Mouse (Mus musculus): ENCODE measurements around the gene H6pd. TPM values are rescaled to one million over a fixed set of nuclear protein-coding genes. Genes with fewer than 3 reads are reported as not detected.

Gene H6pd
- total and polyA plus RNA-seq, 2 experiments from 2014 or later: 7.3 to 25.7 TPM

GRCm38 (mm10) chr4:150003021-150003580 is 5.7 kb downstream of the H6pd start:
- H3K36me3 ChIP-seq (replicated peaks; ENCODE audit: control insufficient read depth, insufficient read depth, low read length): no peaks in the 10 kb centered on the region
- no peaks in the 10 kb centered on the region for H3K9me3 ChIP-seq (replicated peaks; ENCODE audit: control insufficient read depth, low read length)
- WGBS: 50% methylated on average over 7 of the region's 7 CpGs
- H3K4me2 ChIP-seq (ENCODE audit: low read depth, low read length): no peak overlapping the region
- no peak overlapping the region for H3K4me3 ChIP-seq (ENCODE audit: low read depth, low read length)
- H3K27me3 ChIP-seq (ENCODE audit: control insufficient read depth, insufficient read depth, low read length): no peaks in the 10 kb centered on the region
- DNase-seq (ENCODE audit: low spot score) (no peak), ATAC-seq (ENCODE audit: insufficient read depth, low read depth) (no peak)
- H3K9ac ChIP-seq (replicated peaks; ENCODE audit: low read depth, low read length): no peak overlapping the region
- peaks cover 76% of the 10 kb centered on the region for H3K4me1 ChIP-seq (ENCODE audit: control insufficient read depth, insufficient read depth)
- no peak for TF ChIP-seq CTCF (IDR thresholded peaks at IDR 0.05; ENCODE audit: low read depth)
- TF ChIP-seq EP300 (IDR thresholded peaks at IDR 0.05; ENCODE audit: low read depth): no peak
- H3K27ac ChIP-seq (ENCODE audit: low read depth): peak overlapping the region; percentile 75; the same call in 1 of the 2 replicates

- Histone ChIP-seq H3K36me3 (replicated peaks; ENCODE audit: control insufficient read depth, insufficient read depth, low read length) (no peaks in the 10 kb centered on the region), H3K4me2 (ENCODE audit: low read depth, low read length) (no peak overlapping the region), H3K4me3 (ENCODE audit: low read depth, low read length) (no peak overlapping the region), H3K4me1 (ENCODE audit: control insufficient read depth, insufficient read depth) (peaks cover 68% of the 10 kb centered on the region), H3K27ac (ENCODE audit: low read depth) (peak overlapping the region; percentile 75), H3K27me3 (ENCODE audit: control insufficient read depth, insufficient read depth, low read length) (no peaks in the 10 kb centered on the region), H3K9me3 (replicated peaks; ENCODE audit: control insufficient read depth, low read length) (no peaks in the 10 kb centered on the region), H3K9ac (replicated peaks; ENCODE audit: low read depth, low read length) (no peak overlapping the region)
- 0 out of 2 replicates have a peak, but pooled peaks have one; percentile 12 for ATAC-seq (ENCODE audit: insufficient read depth, low read depth)
- DNase-seq (ENCODE audit: low spot score): peak; percentile 29
- WGBS: 34% methylated on average over 12 of the region's 12 CpGs
- no peak for TF ChIP-seq CTCF (IDR thresholded peaks at IDR 0.05; ENCODE audit: low read depth)
- no peak for TF ChIP-seq EP300 (IDR thresholded peaks at IDR 0.05; ENCODE audit: low read depth)
Measured at GRCm38 (mm10) chr4:150002021-150002528, 6.7 kb downstream of the H6pd start.

- TF ChIP-seq CTCF (IDR thresholded peaks at IDR 0.05; ENCODE audit: low read depth) (no peak), EP300 (IDR thresholded peaks at IDR 0.05; ENCODE audit: low read depth) (no peak)
- Histone ChIP-seq H3K4me1 (ENCODE audit: control insufficient read depth, insufficient read depth) (peaks cover 65% of the 10 kb centered on the region), H3K27ac (ENCODE audit: low read depth) (peak overlapping the region; percentile 75), H3K4me3 (ENCODE audit: low read depth, low read length) (no peak overlapping the region), H3K4me2 (ENCODE audit: low read depth, low read length) (no peak overlapping the region; the same call in 1 of the 2 replicates), H3K36me3 (replicated peaks; ENCODE audit: control insufficient read depth, insufficient read depth, low read length) (no peaks in the 10 kb centered on the region), H3K9me3 (replicated peaks; ENCODE audit: control insufficient read depth, low read length) (no peaks in the 10 kb centered on the region), H3K27me3 (ENCODE audit: control insufficient read depth, insufficient read depth, low read length) (no peaks in the 10 kb centered on the region), H3K9ac (replicated peaks; ENCODE audit: low read depth, low read length) (no peak overlapping the region)
- ATAC-seq (ENCODE audit: insufficient read depth, low read depth): no peak
- 60% methylated on average over 10 of the region's 10 CpGs for WGBS
- no peak for DNase-seq (ENCODE audit: low spot score)
Measured at GRCm38 (mm10) chr4:150001221-150001860, 7.5 kb downstream of the H6pd start.

- ATAC-seq (ENCODE audit: insufficient read depth, low read depth) (no peak; the same call in 1 of the 2 replicates), DNase-seq (ENCODE audit: low spot score) (no peak)
- Histone ChIP-seq H3K9me3 (replicated peaks; ENCODE audit: control insufficient read depth, low read length) (no peaks in the 10 kb centered on the region), H3K9ac (replicated peaks; ENCODE audit: low read depth, low read length) (no peak overlapping the region), H3K4me1 (ENCODE audit: control insufficient read depth, insufficient read depth) (peaks cover 53% of the 10 kb centered on the region), H3K27me3 (ENCODE audit: control insufficient read depth, insufficient read depth, low read length) (no peaks in the 10 kb centered on the region), H3K4me3 (ENCODE audit: low read depth, low read length) (no peak overlapping the region), H3K36me3 (replicated peaks; ENCODE audit: control insufficient read depth, insufficient read depth, low read length) (peaks cover 7% of the 10 kb centered on the region; the same call in 1 of the 2 replicates), H3K4me2 (ENCODE audit: low read depth, low read length) (no peak overlapping the region), H3K27ac (ENCODE audit: low read depth) (peak overlapping the region; percentile 51)
- WGBS: 64% methylated on average over 15 of the region's 15 CpGs
- TF ChIP-seq EP300 (IDR thresholded peaks at IDR 0.05; ENCODE audit: low read depth) (no peak), CTCF (IDR thresholded peaks at IDR 0.05; ENCODE audit: low read depth) (no peak)
Measured at GRCm38 (mm10) chr4:149999931-150000555, 8.8 kb downstream of the H6pd start.

- no peak overlapping the region for H3K4me3 ChIP-seq (ENCODE audit: low read depth, low read length)
- H3K27me3 ChIP-seq (ENCODE audit: control insufficient read depth, insufficient read depth, low read length): no peaks in the 10 kb centered on the region
- no peaks in the 10 kb centered on the region for H3K9me3 ChIP-seq (replicated peaks; ENCODE audit: control insufficient read depth, low read length)
- ATAC-seq (ENCODE audit: insufficient read depth, low read depth): no peak
- no peak overlapping the region for H3K9ac ChIP-seq (replicated peaks; ENCODE audit: low read depth, low read length)
- H3K4me2 ChIP-seq (ENCODE audit: low read depth, low read length): no peak overlapping the region
- peaks cover 8% of the 10 kb centered on the region; the same call in 1 of the 2 replicates for H3K36me3 ChIP-seq (replicated peaks; ENCODE audit: control insufficient read depth, insufficient read depth, low read length)
- WGBS: 80% methylated on average over 9 of the region's 9 CpGs
- no peak for DNase-seq (ENCODE audit: low spot score)
- H3K27ac ChIP-seq (ENCODE audit: low read depth): peak overlapping the region; percentile 51; the same call in 1 of the 2 replicates
- H3K4me1 ChIP-seq (ENCODE audit: control insufficient read depth, insufficient read depth): peaks cover 51% of the 10 kb centered on the region
- no peak for TF ChIP-seq EP300 (IDR thresholded peaks at IDR 0.05; ENCODE audit: low read depth)
- no peak for TF ChIP-seq CTCF (IDR thresholded peaks at IDR 0.05; ENCODE audit: low read depth)
Measured at GRCm38 (mm10) chr4:149999510-149999900, 9.3 kb downstream of the H6pd start.

Measured in heart, postnatal 0 days (tissue).